Mouse (Mus musculus) stomach, embryonic 16.5 days (tissue): Measurements from ENCODE around the gene Ky. TPM values are rescaled to one million over a fixed set of nuclear protein-coding genes. Genes with fewer than 3 reads are reported as not detected.

Source experiments
- ATAC-seq: fragments of 200-750 bp; cut with Nextera tagmentation; 2 replicates; pipeline ENCODE4 v1.8.0; 2017; ENCODE audit warnings: moderate number of reproducible peaks, moderate TSS enrichment; ENCODE audit not compliant: insufficient read depth, low FRiP score
- H3K27ac ChIP-seq: fragments of 300-500 bp; sonication (generic); 2 replicates; pipeline ENCODE4 v1.5.1; 2014; ENCODE audit warnings: low read length
- H3K27me3 ChIP-seq: fragments of 300-500 bp; sonication (generic); 2 replicates; pipeline ENCODE4 v1.6.1; 2014; ENCODE audit warnings: low read length, control low read depth, mixed read lengths; ENCODE audit not compliant: control insufficient read depth, insufficient read depth
- H3K36me3 ChIP-seq: fragments of 300-500 bp; sonication (generic); 2 replicates; pipeline ENCODE4 v1.6.1; 2014; ENCODE audit warnings: low read length; ENCODE audit not compliant: control insufficient read depth, insufficient read depth
- H3K4me1 ChIP-seq: fragments of 300-500 bp; sonication (generic); 2 replicates; pipeline ENCODE4 v1.6.1; 2014; ENCODE audit warnings: low read length, control low read depth, mixed read lengths; ENCODE audit not compliant: control insufficient read depth, insufficient read depth
- H3K4me2 ChIP-seq: fragments of 300-500 bp; sonication (generic); 2 replicates; pipeline ENCODE4 v1.6.1; 2014; ENCODE audit warnings: low read depth, low read length, mixed read lengths
- H3K4me3 ChIP-seq: fragments of 300-500 bp; sonication (generic); replicated peaks from 2 replicates; pipeline ENCODE4 v1.5.1; 2014; ENCODE audit warnings: mild to moderate bottlenecking, low read length
- H3K9ac ChIP-seq: fragments of 300-500 bp; sonication (generic); 2 replicates; pipeline ENCODE4 v1.6.1; 2014; ENCODE audit warnings: low read length
- H3K9me3 ChIP-seq: fragments of 300-500 bp; sonication (generic); replicated peaks from 2 replicates; pipeline ENCODE4 v1.6.1; 2016; ENCODE audit warnings: low read length, control low read depth; ENCODE audit not compliant: control insufficient read depth
- WGBS: fragments of 180-500 bp; shearing (Covaris S2); extraction: QIAGEN DNeasy Blood & Tissue Kit; methylation state at CpG from one replicate; pipeline ENCODE4 v1.1.7; 2014; 5-methylcytosine and 5-hydroxymethylcytosine counted together
- polyA plus RNA-seq: library from polyadenylated mRNA; unstranded; fragments of >200 nt; fragmentation: Nextera tagmentation; extraction: Ambion mirVana; gene quantifications from 2 replicates; pipeline ENCODE4 v1.2.1, GENCODE M21; 2015

The Ky gene
- polyA plus RNA-seq, 1 experiment from 2014 or later = 0.54 TPM

DNA sequence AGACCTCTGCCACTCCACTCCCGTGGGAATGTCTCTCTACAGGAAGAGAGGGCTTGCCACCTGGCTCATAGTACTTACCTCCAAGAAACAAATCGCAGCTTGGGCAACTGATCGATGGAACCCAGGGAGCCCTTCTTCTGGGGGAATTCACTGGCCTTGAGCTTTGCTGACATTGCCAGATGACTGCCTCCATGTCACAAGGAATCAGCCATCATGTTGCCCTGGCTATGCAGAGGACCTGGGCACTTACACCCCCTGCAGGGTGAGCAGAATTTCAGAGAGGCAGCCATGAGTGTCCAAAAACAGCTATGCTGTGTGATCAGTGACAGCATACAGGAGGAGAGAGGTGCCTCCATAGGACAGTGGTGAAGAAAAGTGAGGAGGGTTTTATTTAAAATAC lies 48.2 kb downstream of the Ky start:
- ATAC-seq = no peak
- Histone ChIP-seq H3K27ac (no peak overlapping the region), H3K27me3 (no peaks in the 10 kb centered on the region), H3K36me3 (no peaks in the 10 kb centered on the region), H3K4me1 (no peaks in the 10 kb centered on the region), H3K4me2 (no peak overlapping the region), H3K9me3 (no peaks in the 10 kb centered on the region), H3K4me3 (no peak overlapping the region), H3K9ac (no peak overlapping the region)
- WGBS = 76% methylated on average over 3 of the region's 3 CpGs

GRCm38 (mm10) chr9:102558463-102558862 lies 52.9 kb downstream of the Ky start:
- Histone ChIP-seq H3K36me3 (no peaks in the 10 kb centered on the region), H3K4me2 (no peak overlapping the region)
- WGBS = 93% methylated on average over 3 of the region's 3 CpGs

DNA sequence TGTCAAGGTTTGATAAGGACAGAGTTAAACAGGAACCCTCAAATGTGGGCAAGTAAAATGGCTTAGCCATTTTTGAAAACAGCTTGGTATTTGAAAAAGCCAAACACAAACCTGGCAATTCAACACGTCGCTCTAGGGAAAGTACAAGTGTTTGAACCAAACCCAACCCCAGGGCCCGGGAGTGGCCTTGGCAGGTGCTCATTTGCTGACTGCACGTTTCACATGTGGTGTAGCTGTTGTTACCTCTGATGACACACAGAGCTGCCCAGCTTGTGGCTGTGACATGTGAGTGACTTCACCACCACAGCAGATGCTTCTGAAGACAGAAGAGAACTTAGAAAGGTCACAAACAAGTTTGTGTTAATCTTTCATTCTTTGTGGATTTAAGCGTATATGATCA lies 67.3 kb downstream of the Ky start:
- no peak overlapping the region for H3K4me2 ChIP-seq
- H3K27ac ChIP-seq = no peak overlapping the region
- no peaks in the 10 kb centered on the region for H3K4me1 ChIP-seq
- no peaks in the 10 kb centered on the region for H3K9me3 ChIP-seq
- no peaks in the 10 kb centered on the region for H3K36me3 ChIP-seq
- H3K27me3 ChIP-seq = no peaks in the 10 kb centered on the region
- no peak overlapping the region for H3K4me3 ChIP-seq
- WGBS = 59% methylated on average over 5 of the region's 5 CpGs
- no peak overlapping the region for H3K9ac ChIP-seq
- ATAC-seq = no peak

More at GRCm38 (mm10) chr9:102558463-102558862, 52.9 kb downstream of the Ky start:
- no peak for ATAC-seq
- Histone ChIP-seq H3K4me1 (no peaks in the 10 kb centered on the region), H3K27ac (no peak overlapping the region), H3K27me3 (no peaks in the 10 kb centered on the region), H3K4me3 (no peak overlapping the region), H3K9me3 (no peaks in the 10 kb centered on the region), H3K9ac (no peak overlapping the region)

DNA sequence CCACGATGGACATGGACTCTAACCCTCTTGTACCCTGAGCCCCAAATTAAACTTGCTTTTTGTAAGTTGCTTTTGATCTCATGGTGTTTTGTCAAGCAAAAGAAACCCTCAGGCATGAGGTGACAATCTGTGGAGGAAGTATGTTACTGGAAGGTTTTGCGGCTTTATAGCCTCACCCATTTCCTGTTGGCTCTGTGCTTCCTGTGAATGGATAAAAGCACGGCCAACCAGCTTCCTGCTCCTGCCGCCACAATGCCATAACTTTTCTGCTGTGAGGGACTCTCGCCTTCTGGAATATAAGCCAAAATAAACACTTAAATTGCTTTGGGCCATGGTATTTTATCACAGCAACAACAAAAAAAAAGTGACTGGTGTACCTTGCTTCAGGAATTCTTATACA lies 71.9 kb downstream of the Ky start:
- Histone ChIP-seq H3K27me3 (no peaks in the 10 kb centered on the region), H3K4me1 (no peaks in the 10 kb centered on the region), H3K36me3 (no peaks in the 10 kb centered on the region), H3K4me3 (no peak overlapping the region), H3K9ac (no peak overlapping the region), H3K4me2 (no peak overlapping the region), H3K9me3 (no peaks in the 10 kb centered on the region), H3K27ac (no peak overlapping the region)
- no peak for ATAC-seq
- WGBS = 63% methylated on average over 5 of the region's 5 CpGs

- Histone ChIP-seq H3K4me3 (no peak overlapping the region), H3K27ac (no peak overlapping the region), H3K4me1 (no peaks in the 10 kb centered on the region), H3K9me3 (no peaks in the 10 kb centered on the region), H3K27me3 (no peaks in the 10 kb centered on the region), H3K36me3 (no peaks in the 10 kb centered on the region; the same call in 1 of the 2 replicates), H3K4me2 (no peak overlapping the region), H3K9ac (no peak overlapping the region)
- ATAC-seq = no peak
- WGBS = 77% methylated on average over 12 of the region's 12 CpGs
Observed at GRCm38 (mm10) chr9:102581921-102582469, 76.4 kb downstream of the Ky start.

DNA sequence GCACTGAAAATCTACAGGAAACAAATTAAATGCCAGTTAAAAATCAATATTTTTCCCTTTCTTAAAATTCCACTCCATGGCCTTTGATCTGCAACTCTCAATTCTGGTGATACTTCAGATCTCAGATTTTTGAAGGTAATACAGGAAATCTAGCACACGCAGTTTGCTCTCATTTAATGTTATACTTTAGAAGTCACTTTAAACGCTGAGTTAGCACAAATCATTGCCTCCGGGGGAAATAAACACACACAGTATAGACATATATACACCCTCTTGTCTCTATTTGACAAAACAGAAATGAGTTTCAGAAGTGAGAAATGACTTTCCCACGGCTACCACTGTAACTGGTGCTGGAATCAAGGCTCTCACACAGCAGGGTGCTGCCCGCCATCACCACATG lies 81.8 kb downstream of the Ky start:
- Histone ChIP-seq H3K4me1 (peaks cover 8% of the 10 kb centered on the region), H3K9ac (no peak overlapping the region), H3K27ac (no peak overlapping the region), H3K27me3 (no peaks in the 10 kb centered on the region), H3K4me2 (no peak overlapping the region), H3K36me3 (peaks cover 2% of the 10 kb centered on the region; the same call in 1 of the 2 replicates), H3K9me3 (no peaks in the 10 kb centered on the region), H3K4me3 (no peak overlapping the region)
- 64% methylated on average over 5 of the region's 5 CpGs for WGBS
- ATAC-seq = no peak

- Histone ChIP-seq H3K27ac (no peak overlapping the region), H3K4me3 (no peak overlapping the region), H3K4me2 (no peak overlapping the region), H3K27me3 (no peaks in the 10 kb centered on the region), H3K9me3 (no peaks in the 10 kb centered on the region), H3K36me3 (0 out of 2 replicates have a peak, but pooled peaks cover 8% of the 10 kb centered on the region), H3K4me1 (peaks cover 12% of the 10 kb centered on the region), H3K9ac (no peak overlapping the region)
- no peak for ATAC-seq
- 45% methylated on average over 6 of the region's 6 CpGs for WGBS
Observed at GRCm38 (mm10) chr9:102594667-102595393, 89.3 kb downstream of the Ky start.

Other genes starting within 250 kb of the Ky start
- gene Ephb1, start 151.1 kb upstream of the Ky start, polyA plus RNA-seq = 3.6 TPM in 2 replicates
- 161 and 206 TPM in 2 replicates for gene Anapc13, start 120.5 kb downstream of the Ky start, polyA plus RNA-seq
- gene Cep63, start 120.8 kb downstream of the Ky start, polyA plus RNA-seq = 41.9 and 44.9 TPM in 2 replicates
- gene Amotl2, start 210.9 kb downstream of the Ky start, polyA plus RNA-seq = 21.1 and 26.3 TPM in 2 replicates